Mouse (Mus musculus) liver, embryonic 13.5 days (tissue): ENCODE measurements around the gene Fbxo44. TPM values are rescaled to one million over a fixed set of nuclear protein-coding genes. Genes with fewer than 3 reads are reported as not detected.
"Not testable (repeated sequence)": the region's sequence is repeated elsewhere in the genome, so short reads cannot be mapped to it uniquely, and the experiment has no call there.

Experiments used
- ATAC-seq: fragments of 200-750 bp; cut with Nextera tagmentation; 2 replicates; pipeline ENCODE4 v1.8.0; 2017; ENCODE audit warnings: low read depth, mild to moderate bottlenecking, moderate number of reproducible peaks, moderate library complexity
- DNase-seq: peaks from one replicate; pipeline ENCODE4 v3.0.0; 2022
- H3K27ac ChIP-seq: fragments of 300-500 bp; sonication (generic); 2 replicates; pipeline ENCODE4 v1.5.1; 2015; ENCODE audit warnings: moderate library complexity, mild to moderate bottlenecking, inconsistent platforms
- H3K27me3 ChIP-seq: fragments of 300-500 bp; sonication (generic); 2 replicates; pipeline ENCODE4 v1.6.1; 2015; ENCODE audit warnings: mild to moderate bottlenecking, inconsistent platforms
- H3K36me3 ChIP-seq: fragments of 300-500 bp; sonication (generic); 2 replicates; pipeline ENCODE4 v1.6.1; 2015; ENCODE audit warnings: mild to moderate bottlenecking, inconsistent platforms
- H3K4me1 ChIP-seq: fragments of 300-500 bp; sonication (generic); replicated peaks from 2 replicates; pipeline ENCODE4 v1.6.1; 2015; ENCODE audit warnings: inconsistent platforms
- H3K4me2 ChIP-seq: fragments of 300-500 bp; sonication (generic); 2 replicates; pipeline ENCODE4 v1.6.1; 2015; ENCODE audit warnings: inconsistent platforms, mild to moderate bottlenecking, moderate library complexity
- H3K4me3 ChIP-seq: fragments of 300-500 bp; sonication (generic); replicated peaks from 2 replicates; pipeline ENCODE4 v1.5.1; 2015; ENCODE audit warnings: mild to moderate bottlenecking, inconsistent platforms
- H3K9ac ChIP-seq: fragments of 300-500 bp; sonication (generic); 2 replicates; pipeline ENCODE4 v1.6.1; 2015; ENCODE audit warnings: mild to moderate bottlenecking, inconsistent platforms
- H3K9me3 ChIP-seq: fragments of 300-500 bp; sonication (generic); replicated peaks from 2 replicates; pipeline ENCODE4 v1.6.1; 2016; ENCODE audit warnings: inconsistent platforms
- WGBS: fragments of 180-500 bp; shearing (Covaris S2); methylation state at CpG from one replicate; pipeline ENCODE4 v1.1.7; 2015; ENCODE audit not compliant: insufficient replicate concordance; 5-methylcytosine and 5-hydroxymethylcytosine counted together
- polyA plus RNA-seq: library from polyadenylated mRNA; unstranded; fragments of >200 nt; fragmentation: Nextera tagmentation; extraction: Ambion mirVana; gene quantifications from 2 replicates; pipeline ENCODE4 v1.2.1, GENCODE M21; 2015

Gene Fbxo44
- polyA plus RNA-seq, result 0.93 and 1.0 TPM in 2 replicates

DNA sequence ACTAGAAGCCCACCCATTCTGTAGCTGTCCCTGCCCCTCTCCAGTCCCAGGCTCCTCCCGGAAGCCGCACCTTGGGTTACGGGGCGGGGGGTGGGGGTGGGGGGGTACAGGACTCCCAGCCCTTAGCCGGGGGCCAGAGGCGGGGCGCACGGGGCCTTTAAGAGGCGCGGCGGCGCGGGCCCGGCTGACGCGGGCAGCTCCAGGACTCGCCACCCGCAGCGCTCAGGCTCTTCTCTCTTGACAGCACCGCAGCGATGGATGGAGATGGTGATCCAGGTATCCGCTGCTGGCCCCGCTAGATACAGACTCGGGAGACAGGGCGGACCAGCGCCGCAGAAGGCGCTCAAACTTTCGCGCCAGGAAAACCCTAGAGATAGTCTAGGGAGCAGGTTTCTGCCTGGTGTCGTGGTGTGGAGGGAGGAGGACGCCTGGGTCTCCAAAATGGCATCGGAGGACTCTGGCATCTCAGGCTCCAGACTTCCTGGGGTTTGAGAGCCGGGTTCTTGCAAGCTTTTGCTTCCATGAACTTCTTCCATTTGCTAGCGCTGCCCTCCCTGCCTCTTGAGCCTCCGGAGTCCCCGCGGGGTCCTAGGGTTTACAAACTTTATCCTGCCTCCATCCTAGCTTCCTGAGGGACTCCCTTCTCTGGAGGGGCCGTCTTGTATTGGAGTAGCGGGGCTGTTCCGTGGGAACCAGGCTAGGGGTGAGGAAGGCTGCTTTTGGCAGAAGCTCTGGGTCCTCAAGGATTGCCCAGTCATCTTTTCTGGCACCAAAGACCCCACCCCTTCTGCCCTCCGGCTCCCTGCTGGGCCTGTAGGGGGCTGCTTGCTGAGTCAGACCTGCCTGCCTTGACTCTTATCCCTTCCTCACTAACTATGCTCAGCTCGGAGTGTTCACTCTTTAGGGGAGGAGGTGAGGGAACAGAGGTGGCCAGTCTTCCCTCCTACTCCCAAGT lies at the start of gene Fbxo44, which contains the start of gene Fbxo2:
Gene Fbxo44, minus strand, starts transcription at position 47 of the 955 bp plus-strand sequence.
Gene Fbxo2, plus strand, starts transcription at position 186 of the 955 bp plus-strand sequence.
- H3K4me3 ChIP-seq, result peak within 1 kb of the TSS; percentile 67
- H3K27ac ChIP-seq, result no peak within 1 kb of the TSS
- H3K4me2 ChIP-seq, result peak within 1 kb of the TSS; percentile 97
- DNase-seq (no peak), ATAC-seq (peak; percentile 32; the same call in 1 of the 2 replicates)
- H3K4me1 ChIP-seq, result peaks cover 46% of the 10 kb centered on the region
- H3K27me3 ChIP-seq, result peaks cover 78% of the 10 kb centered on the region
- 1% methylated on average over 43 of the region's 43 CpGs for WGBS
- H3K36me3 ChIP-seq, result no peaks in the 10 kb centered on the region
- peak within 1 kb of the TSS; percentile 76 for H3K9ac ChIP-seq
- H3K9me3 ChIP-seq, result no peaks in the 10 kb centered on the region

GRCm38 (mm10) chr4:148204873-148205232 lies 44.6 kb upstream of the Fbxo44 start:
- ATAC-seq (no peak), DNase-seq (no peak)
- peaks cover 17% of the 10 kb centered on the region for H3K27me3 ChIP-seq
- WGBS, result 61% methylated on average over 6 of the region's 6 CpGs
- no peaks in the 10 kb centered on the region for H3K36me3 ChIP-seq
- H3K9me3 ChIP-seq, result no peaks in the 10 kb centered on the region
- H3K9ac ChIP-seq, result peak overlapping the region; percentile 75
- H3K27ac ChIP-seq, result peak overlapping the region; percentile 97
- H3K4me2 ChIP-seq, result peak overlapping the region; percentile 73
- no peak overlapping the region; the same call in 1 of the 2 replicates for H3K4me3 ChIP-seq
- peaks cover 63% of the 10 kb centered on the region for H3K4me1 ChIP-seq

DNA sequence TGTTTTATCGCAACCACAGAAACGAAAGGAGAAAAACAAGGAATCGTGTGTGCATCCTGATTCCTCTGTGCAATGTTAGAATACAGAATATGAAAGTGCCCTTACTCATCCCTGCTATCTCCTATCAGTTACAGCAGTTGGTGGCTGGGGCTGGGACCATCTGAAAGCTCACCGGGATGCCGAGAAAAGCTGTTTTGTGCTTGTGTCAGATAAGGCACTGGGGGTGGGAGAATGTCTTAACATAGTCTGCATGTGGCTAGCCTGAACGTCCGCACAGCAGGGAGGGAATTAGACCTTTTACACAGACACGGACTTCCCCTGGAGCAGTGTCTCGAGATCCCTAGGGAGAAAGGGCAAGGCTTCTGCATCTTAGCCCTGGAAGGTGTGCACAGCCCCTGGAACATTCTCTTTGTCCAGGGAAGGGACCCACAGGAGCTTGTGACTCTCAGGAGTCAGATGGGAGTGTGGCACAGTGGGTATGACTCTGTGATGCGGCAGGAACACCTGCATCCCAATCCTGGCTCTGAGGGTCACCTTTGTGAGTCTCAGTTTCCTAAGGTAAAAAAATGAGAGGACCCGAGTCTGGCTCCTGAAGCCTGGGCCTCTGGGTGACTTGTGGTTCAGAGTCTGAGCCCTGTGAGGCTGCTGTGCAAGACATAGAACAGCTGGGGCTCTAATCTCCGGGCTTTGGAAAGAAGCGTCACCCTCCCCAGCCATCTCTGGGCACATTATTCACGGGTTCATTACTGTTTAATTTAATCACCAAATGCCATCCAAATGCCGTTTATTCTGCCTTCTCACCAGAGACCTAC lies 44.0 kb upstream of the Fbxo44 start:
- DNase-seq (peak; percentile 87), ATAC-seq (peak; percentile 98)
- Histone ChIP-seq H3K27me3 (peaks cover 16% of the 10 kb centered on the region), H3K4me1 (peaks cover 63% of the 10 kb centered on the region), H3K4me2 (peak overlapping the region; percentile 73), H3K9ac (peak overlapping the region; percentile 75), H3K27ac (peak overlapping the region; percentile 97), H3K36me3 (no peaks in the 10 kb centered on the region), H3K9me3 (no peaks in the 10 kb centered on the region), H3K4me3 (peak overlapping the region; percentile 44)
- 20% methylated on average over 15 of the region's 15 CpGs for WGBS

GRCm38 (mm10) chr4:148203557-148203956 lies 43.3 kb upstream of the Fbxo44 start:
- peak overlapping the region; percentile 73 for H3K4me2 ChIP-seq
- WGBS, result 27% methylated on average over 2 of the region's 2 CpGs
- DNase-seq (no peak), ATAC-seq (peak; percentile 57)
- peak overlapping the region; percentile 44 for H3K4me3 ChIP-seq
- H3K9ac ChIP-seq, result peak overlapping the region; percentile 49
- H3K27me3 ChIP-seq, result peaks cover 23% of the 10 kb centered on the region
- peaks cover 63% of the 10 kb centered on the region for H3K4me1 ChIP-seq
- no peaks in the 10 kb centered on the region for H3K36me3 ChIP-seq
- H3K9me3 ChIP-seq, result no peaks in the 10 kb centered on the region
- peak overlapping the region; percentile 97 for H3K27ac ChIP-seq

- no peak overlapping the region for H3K27ac ChIP-seq
- H3K36me3 ChIP-seq, result no peaks in the 10 kb centered on the region
- no peak overlapping the region for H3K9ac ChIP-seq
- no peak overlapping the region for H3K4me3 ChIP-seq
- no peak for DNase-seq
- ATAC-seq, result no peak
- peaks cover 44% of the 10 kb centered on the region for H3K4me1 ChIP-seq
- H3K9me3 ChIP-seq, result no peaks in the 10 kb centered on the region
- 58% methylated on average over 10 of the region's 10 CpGs for WGBS
- H3K4me2 ChIP-seq, result no peak overlapping the region
- peaks cover 50% of the 10 kb centered on the region for H3K27me3 ChIP-seq
Measured at GRCm38 (mm10) chr4:148198721-148199120, 38.4 kb upstream of the Fbxo44 start.

DNA sequence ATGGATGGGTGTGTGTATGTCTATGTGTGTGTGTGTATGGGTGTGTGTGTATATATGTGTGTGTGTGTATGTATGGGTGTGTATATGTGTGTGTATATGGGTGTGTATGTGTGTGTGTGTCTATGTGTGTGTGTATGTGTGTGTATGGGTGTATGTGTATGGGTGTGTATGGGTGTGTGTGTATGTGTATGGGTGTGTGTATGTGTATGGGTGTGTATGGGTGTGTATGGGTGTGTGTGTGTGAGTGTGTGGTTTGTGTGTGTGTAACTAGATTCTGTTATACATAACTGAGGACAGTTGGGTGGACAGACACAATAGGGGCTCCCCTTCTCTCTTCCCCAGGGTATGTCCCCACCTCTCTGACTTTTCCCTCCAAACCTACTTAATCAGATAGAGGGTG lies 34.1 kb upstream of the Fbxo44 start:
- ATAC-seq, result peak; percentile 65
- Histone ChIP-seq H3K36me3 (no peaks in the 10 kb centered on the region), H3K9ac (no peak overlapping the region), H3K27ac (no peak overlapping the region), H3K27me3 (peaks cover 56% of the 10 kb centered on the region), H3K4me2 (peak overlapping the region; percentile 14; the same call in 1 of the 2 replicates), H3K4me3 (no peak overlapping the region), H3K4me1 (peaks cover 33% of the 10 kb centered on the region), H3K9me3 (no peaks in the 10 kb centered on the region)
- no peak for DNase-seq

GRCm38 (mm10) chr4:148192707-148193245 lies 32.5 kb upstream of the Fbxo44 start:
- no peak for DNase-seq
- Histone ChIP-seq H3K4me2 (no peak overlapping the region), H3K27ac (no peak overlapping the region), H3K27me3 (peaks cover 41% of the 10 kb centered on the region), H3K36me3 (no peaks in the 10 kb centered on the region), H3K4me1 (peaks cover 43% of the 10 kb centered on the region), H3K9ac (no peak overlapping the region), H3K9me3 (no peaks in the 10 kb centered on the region), H3K4me3 (no peak overlapping the region)
- 36% methylated on average over 11 of the region's 11 CpGs for WGBS
- ATAC-seq, result no peak

DNA sequence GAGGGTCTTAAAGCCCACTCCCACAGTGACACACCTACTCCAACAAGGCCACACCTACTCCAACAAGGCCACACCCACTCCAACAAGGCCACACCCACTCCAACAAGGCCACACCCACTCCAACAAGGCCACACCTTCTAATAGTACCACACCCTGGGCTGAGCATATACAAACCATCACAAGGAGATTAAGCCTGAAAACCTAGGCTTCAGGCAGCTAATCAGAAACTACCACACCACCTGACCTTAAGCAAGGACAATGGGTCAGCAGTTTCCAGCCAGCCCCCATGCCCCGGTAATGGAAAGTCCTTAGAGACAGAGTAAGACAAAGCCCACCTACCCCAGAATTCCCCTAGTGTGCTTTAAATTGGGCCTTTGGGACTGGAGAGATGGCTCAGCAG lies 28.5 kb upstream of the Fbxo44 start:
- H3K27ac ChIP-seq, H3K4me2 ChIP-seq, DNase-seq, H3K9ac ChIP-seq, H3K4me3 ChIP-seq, H3K36me3 ChIP-seq, H3K9me3 ChIP-seq: not testable (repeated sequence)
- Histone ChIP-seq H3K27me3 (peaks cover 39% of the 10 kb centered on the region), H3K4me1 (peaks cover 28% of the 10 kb centered on the region)
- peak; percentile 76 for ATAC-seq
- WGBS, result 63% methylated on average over 1 of the region's 1 CpGs

GRCm38 (mm10) chr4:148185819-148186218 lies 25.5 kb upstream of the Fbxo44 start:
- ATAC-seq (no peak), DNase-seq (no peak)
- Histone ChIP-seq H3K9ac (no peak overlapping the region), H3K4me2 (no peak overlapping the region), H3K4me1 (peaks cover 20% of the 10 kb centered on the region), H3K36me3 (no peaks in the 10 kb centered on the region), H3K4me3 (no peak overlapping the region), H3K27me3 (peaks cover 32% of the 10 kb centered on the region), H3K9me3 (no peaks in the 10 kb centered on the region), H3K27ac (no peak overlapping the region)
- 41% methylated on average over 4 of the region's 4 CpGs for WGBS

GRCm38 (mm10) chr4:148184564-148184963 lies 24.3 kb upstream of the Fbxo44 start:
- DNase-seq (no peak), ATAC-seq (no peak)
- peaks cover 12% of the 10 kb centered on the region for H3K4me1 ChIP-seq
- WGBS, result 66% methylated on average over 9 of the region's 9 CpGs
- H3K9me3 ChIP-seq, result no peaks in the 10 kb centered on the region
- no peak overlapping the region for H3K4me3 ChIP-seq
- no peak overlapping the region for H3K27ac ChIP-seq
- peaks cover 36% of the 10 kb centered on the region for H3K27me3 ChIP-seq
- H3K36me3 ChIP-seq, result no peaks in the 10 kb centered on the region
- H3K9ac ChIP-seq, result no peak overlapping the region
- no peak overlapping the region for H3K4me2 ChIP-seq

GRCm38 (mm10) chr4:148182363-148182762 lies 22.1 kb upstream of the Fbxo44 start:
- 33% methylated on average over 8 of the region's 8 CpGs for WGBS
- Histone ChIP-seq H3K9ac (no peak overlapping the region), H3K27ac (no peak overlapping the region), H3K4me3 (no peak overlapping the region), H3K27me3 (peaks cover 55% of the 10 kb centered on the region), H3K4me1 (no peaks in the 10 kb centered on the region), H3K4me2 (no peak overlapping the region), H3K9me3 (no peaks in the 10 kb centered on the region), H3K36me3 (no peaks in the 10 kb centered on the region)
- ATAC-seq (no peak), DNase-seq (no peak)
